Mouse (Mus musculus): ENCODE data around the gene Lrrfip2.

DNA sequence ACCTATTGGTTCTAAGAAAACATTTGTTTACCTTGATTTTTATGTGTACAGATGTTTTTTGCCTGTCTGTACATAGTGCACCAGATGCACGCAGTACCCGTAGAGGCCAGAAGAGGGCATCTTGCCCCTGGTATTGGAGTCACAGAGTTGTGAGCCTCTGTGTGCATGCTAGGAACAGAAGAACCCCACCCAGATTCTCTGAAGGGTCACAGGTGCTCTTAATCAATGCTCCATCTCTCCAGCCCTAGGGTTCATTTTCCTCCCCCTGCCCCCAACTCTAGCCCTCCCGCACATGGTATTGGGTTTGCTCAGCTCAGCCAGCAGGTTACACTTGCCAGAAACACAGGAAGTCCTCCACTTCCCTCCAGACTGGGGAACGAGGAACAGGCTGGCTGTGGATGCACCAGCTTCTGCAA is 46.8 kb upstream of the Lrrfip2 start:
- peak; percentile 84 for TF ChIP-seq CTCF (IDR thresholded peaks at IDR 0.05; ENCODE audit: low read depth)
- no peak for TF ChIP-seq EP300 (IDR thresholded peaks at IDR 0.05; ENCODE audit: low read depth)
